9 mouse cellular contexts compared by ENCODE assay signal in the genomic region with DNA sequence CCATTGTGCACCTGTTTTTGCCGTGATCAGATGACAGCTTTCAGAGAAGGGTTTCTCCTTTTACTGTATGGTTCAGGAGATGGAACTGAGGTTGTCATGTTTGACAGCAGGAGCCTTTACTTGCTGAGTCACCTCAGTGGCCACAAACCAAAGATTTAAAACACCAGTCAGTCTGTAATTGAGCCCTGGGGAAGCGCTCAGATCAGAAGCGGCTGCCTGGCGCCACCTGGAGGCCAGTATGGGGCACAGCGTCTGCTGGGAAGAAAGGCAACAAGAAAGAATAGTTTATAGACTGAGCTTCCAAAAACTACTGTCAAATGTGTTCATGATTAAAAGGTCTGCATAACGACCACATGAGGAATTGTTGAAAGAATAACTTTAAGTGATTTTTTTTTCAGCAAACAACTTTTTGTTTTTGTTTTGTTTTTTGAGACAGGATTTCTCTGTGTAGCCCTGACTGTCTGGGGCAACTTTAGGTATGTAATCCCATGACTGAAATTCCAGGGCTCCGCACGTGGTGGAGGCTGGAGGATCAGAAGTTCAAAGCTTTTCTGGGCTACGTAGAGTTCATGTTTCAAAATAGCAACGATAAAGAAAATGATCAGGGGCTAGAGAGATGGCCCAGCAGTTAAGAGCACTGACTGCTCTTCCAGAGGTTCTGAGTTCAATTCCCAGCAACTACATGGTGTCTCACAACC. TPM values are rescaled to one million over a fixed set of nuclear protein-coding genes. Genes with fewer than 3 reads are reported as not detected.
A peak's percentile ranks its signal among the peaks of the same experiment; 100 is the strongest.
DNase-seq lines count a peak whose midpoint lies in the region; ATAC-seq and TF ChIP-seq lines count a peak whose summit lies in the region.
"Had no signal": no experiment of that assay in that cellular context is flagged by ENCODE, and none has a peak within 500 bp of the region (broad histone marks: within the 10 kb centered on the region; RNA-seq: fewer than 3 reads in every experiment).

No protein-coding gene starts in this region.

- no peaks in the 10 kb centered on the region for H3K4me1 ChIP-seq in forebrain, embryonic 11.5 days (replicated peaks; ENCODE audit: control insufficient read depth, insufficient read depth, low read length)
- peaks cover 4% of the 10 kb centered on the region for H3K4me1 ChIP-seq in forebrain, embryonic 12.5 days
- H3K4me1 ChIP-seq in embryonic facial prominence, embryonic 14.5 days (ENCODE audit: control insufficient read depth, insufficient read depth, low read length) = no peaks in the 10 kb centered on the region
- peaks cover 7% of the 10 kb centered on the region; the same call in 1 of the 2 replicates for H3K4me1 ChIP-seq in spleen, adult 2 months (ENCODE audit: control insufficient read depth, insufficient read depth, insufficient read length)

- H3K36me3 ChIP-seq in forebrain, embryonic 11.5 days (ENCODE audit: control insufficient read depth, insufficient read depth, low read length) = no peaks in the 10 kb centered on the region
- H3K36me3 ChIP-seq in forebrain, embryonic 12.5 days (replicated peaks) = no peaks in the 10 kb centered on the region
- no peaks in the 10 kb centered on the region for H3K36me3 ChIP-seq in embryonic facial prominence, embryonic 14.5 days (ENCODE audit: control insufficient read depth, insufficient read depth, low read length)
- H3K36me3 ChIP-seq in spleen, adult 2 months (ENCODE audit: control insufficient read depth, insufficient read depth, low read length) = no peaks in the 10 kb centered on the region

- H3K4me3 ChIP-seq in forebrain, embryonic 11.5 days (ENCODE audit: low read depth, low read length) = no peak overlapping the region
- H3K4me3 ChIP-seq in forebrain, embryonic 12.5 days (replicated peaks) = no peak overlapping the region
- H3K4me3 ChIP-seq in embryonic facial prominence, embryonic 14.5 days (ENCODE audit: low read depth, low read length) = no peak overlapping the region
- no peak overlapping the region for H3K4me3 ChIP-seq in spleen, adult 2 months (ENCODE audit: extremely low read depth, insufficient read depth, insufficient read length)

- peak; percentile 86 for DNase-seq in forebrain, embryonic 11.5 days (ENCODE audit: low spot score)
- DNase-seq in B cell, adult 2 months = peak; percentile 87
- peak; percentile 76 for DNase-seq in adrenal gland, postnatal 25 days
- DNase-seq in embryonic facial prominence, embryonic 14.5 days (ENCODE audit: low spot score) = peak; percentile 76
- DNase-seq in kidney, postnatal 14 days = peak; percentile 80
- peak; percentile 78 for DNase-seq in lung, postnatal 14 days
- DNase-seq in spleen, adult 2 months (ENCODE audit: low read depth in 1 of 2, low spot score in 2 of 2) = peak; percentile 56 to 66

- 25% methylated on average over 10 of the region's 10 CpGs for WGBS in forebrain, embryonic 11.5 days
- 26% methylated on average over 10 of the region's 10 CpGs for WGBS in forebrain, embryonic 12.5 days
- WGBS in embryonic facial prominence, embryonic 14.5 days = 15% methylated on average over 10 of the region's 10 CpGs
- WGBS in spleen, adult 2 months = 25% methylated on average over 10 of the region's 10 CpGs

- H3K9me3 ChIP-seq in forebrain, embryonic 11.5 days (ENCODE audit: control insufficient read depth, low read length) = no peaks in the 10 kb centered on the region
- H3K9me3 ChIP-seq in forebrain, embryonic 12.5 days = no peaks in the 10 kb centered on the region
- H3K9me3 ChIP-seq in embryonic facial prominence, embryonic 14.5 days (ENCODE audit: control insufficient read depth, low read length) = no peaks in the 10 kb centered on the region

- no peak for TF ChIP-seq POLR2A in spleen, adult 2 months (IDR thresholded peaks at IDR 0.05; ENCODE audit: low read depth, low read length)

- no peak for ATAC-seq in forebrain, embryonic 11.5 days (replicated peaks; ENCODE audit: low FRiP score)
- no peak for ATAC-seq in forebrain, embryonic 12.5 days (ENCODE audit: low FRiP score)
- no peak for ATAC-seq in embryonic facial prominence, embryonic 14.5 days (ENCODE audit: low read depth)

- no peak overlapping the region for H3K4me2 ChIP-seq in forebrain, embryonic 11.5 days (ENCODE audit: low read depth, low read length, severe bottlenecking)
- H3K4me2 ChIP-seq in forebrain, embryonic 12.5 days = no peak overlapping the region
- H3K4me2 ChIP-seq in embryonic facial prominence, embryonic 14.5 days (ENCODE audit: low read depth, low read length) = no peak overlapping the region

- TF ChIP-seq CTCF in spleen, adult 2 months (IDR thresholded peaks at IDR 0.05; ENCODE audit: extremely low read depth, insufficient read depth, insufficient read length, insufficient replicate concordance) = peak; percentile 97

- H3K27ac ChIP-seq in forebrain, embryonic 11.5 days (ENCODE audit: low read depth, low read length) = no peak overlapping the region
- no peak overlapping the region for H3K27ac ChIP-seq in forebrain, embryonic 12.5 days
- no peak overlapping the region for H3K27ac ChIP-seq in embryonic facial prominence, embryonic 14.5 days (replicated peaks; ENCODE audit: low read depth, low read length)
- H3K27ac ChIP-seq in spleen, adult 2 months (ENCODE audit: insufficient read depth, low read length) = no peak overlapping the region

- H3K27me3 ChIP-seq in forebrain, embryonic 11.5 days (ENCODE audit: control insufficient read depth, insufficient read depth, low read length) = no peaks in the 10 kb centered on the region
- H3K27me3 ChIP-seq in forebrain, embryonic 12.5 days = no peaks in the 10 kb centered on the region
- no peaks in the 10 kb centered on the region for H3K27me3 ChIP-seq in embryonic facial prominence, embryonic 14.5 days (replicated peaks; ENCODE audit: control insufficient read depth, insufficient read depth, low read length)
- H3K27me3 ChIP-seq in spleen, adult 2 months (ENCODE audit: control insufficient read depth, insufficient read depth, low read length) = no peaks in the 10 kb centered on the region

- H3K9ac ChIP-seq in forebrain, embryonic 11.5 days (ENCODE audit: low read length) = no peak overlapping the region
- no peak overlapping the region for H3K9ac ChIP-seq in forebrain, embryonic 12.5 days
- no peak overlapping the region for H3K9ac ChIP-seq in embryonic facial prominence, embryonic 14.5 days (ENCODE audit: low read depth, low read length)

RNA-seq across cellular contexts. Expression of a gene that starts 22.0 kb away (rescaled TPM):
- polyA plus RNA-seq in forebrain, embryonic 11.5 days (2014; fragmentation: Nextera tagmentation; extraction: Ambion mirVana) = not detected in 2 replicates
- not detected in 2 replicates for polyA plus RNA-seq in forebrain, embryonic 12.5 days (2016; fragmentation: Nextera tagmentation; extraction: Ambion mirVana)
- total RNA-seq in adrenal gland, postnatal 25 days (2021) = not detected in 2 replicates
- 0.45 and 1.0 TPM in 2 replicates for polyA plus RNA-seq in embryonic facial prominence, embryonic 14.5 days (2014; fragmentation: Nextera tagmentation; extraction: Ambion mirVana)
- polyA plus RNA-seq in spleen, adult 2 months (2012; rRNA removed) = 0.90 and 2.8 TPM in 2 replicates
- polyA plus RNA-seq: liver, embryonic 16.5 days had no signal

RNA-seq across cellular contexts. Expression of a gene that starts 23.3 kb away (rescaled TPM):
- 24.8 and 25.7 TPM in 2 replicates for polyA plus RNA-seq in forebrain, embryonic 11.5 days (2014; fragmentation: Nextera tagmentation; extraction: Ambion mirVana)
- polyA plus RNA-seq in forebrain, embryonic 12.5 days (2016; fragmentation: Nextera tagmentation; extraction: Ambion mirVana) = 18.3 and 22.2 TPM in 2 replicates
- total RNA-seq in adrenal gland, postnatal 25 days (2021) = 218 and 244 TPM in 2 replicates
- 50.1 and 51.0 TPM in 2 replicates for polyA plus RNA-seq in embryonic facial prominence, embryonic 14.5 days (2014; fragmentation: Nextera tagmentation; extraction: Ambion mirVana)
- polyA plus RNA-seq in spleen, adult 2 months (2012; rRNA removed) = 50.8 and 55.6 TPM in 2 replicates

RNA-seq across cellular contexts. Expression of a gene that starts 23.8 kb away (rescaled TPM):
- not detected in 2 replicates for polyA plus RNA-seq in forebrain, embryonic 11.5 days (2014; fragmentation: Nextera tagmentation; extraction: Ambion mirVana)
- polyA plus RNA-seq in forebrain, embryonic 12.5 days (2016; fragmentation: Nextera tagmentation; extraction: Ambion mirVana) = 0.10 and 0.24 TPM in 2 replicates
- not detected in 2 replicates for total RNA-seq in adrenal gland, postnatal 25 days (2021)
- polyA plus RNA-seq in embryonic facial prominence, embryonic 14.5 days (2014; fragmentation: Nextera tagmentation; extraction: Ambion mirVana) = 1.3 and 2.1 TPM in 2 replicates
- polyA plus RNA-seq in spleen, adult 2 months (2012; rRNA removed) = 0.71 and 1.1 TPM in 2 replicates
- polyA plus RNA-seq: liver, embryonic 16.5 days had no signal

RNA-seq across cellular contexts. Expression of a gene that starts 28.3 kb away (rescaled TPM):
- polyA plus RNA-seq in forebrain, embryonic 11.5 days (2014; fragmentation: Nextera tagmentation; extraction: Ambion mirVana) = not detected in 2 replicates
- 0.13 TPM in 1 of 2 replicates, not detected in the other for polyA plus RNA-seq in forebrain, embryonic 12.5 days (2016; fragmentation: Nextera tagmentation; extraction: Ambion mirVana)
- 0.36 TPM in 1 of 2 replicates, not detected in the other for total RNA-seq in adrenal gland, postnatal 25 days (2021)
- 0.19 and 0.30 TPM in 2 replicates for polyA plus RNA-seq in embryonic facial prominence, embryonic 14.5 days (2014; fragmentation: Nextera tagmentation; extraction: Ambion mirVana)
- polyA plus RNA-seq in spleen, adult 2 months (2012; rRNA removed) = 0.46 and 0.63 TPM in 2 replicates

RNA-seq across cellular contexts. Expression of a gene that starts 34.0 kb away (rescaled TPM):
- 6.5 and 7.3 TPM in 2 replicates for polyA plus RNA-seq in forebrain, embryonic 11.5 days (2014; fragmentation: Nextera tagmentation; extraction: Ambion mirVana)
- polyA plus RNA-seq in forebrain, embryonic 12.5 days (2016; fragmentation: Nextera tagmentation; extraction: Ambion mirVana) = 8.3 and 8.9 TPM in 2 replicates
- total RNA-seq in adrenal gland, postnatal 25 days (2021) = 21.3 and 23.3 TPM in 2 replicates
- polyA plus RNA-seq in embryonic facial prominence, embryonic 14.5 days (2014; fragmentation: Nextera tagmentation; extraction: Ambion mirVana) = 10.4 and 11.1 TPM in 2 replicates
- 18.8 and 20.1 TPM in 2 replicates for polyA plus RNA-seq in spleen, adult 2 months (2012; rRNA removed)
